16 mouse cellular contexts compared by ENCODE assay signal in the genomic region with DNA sequence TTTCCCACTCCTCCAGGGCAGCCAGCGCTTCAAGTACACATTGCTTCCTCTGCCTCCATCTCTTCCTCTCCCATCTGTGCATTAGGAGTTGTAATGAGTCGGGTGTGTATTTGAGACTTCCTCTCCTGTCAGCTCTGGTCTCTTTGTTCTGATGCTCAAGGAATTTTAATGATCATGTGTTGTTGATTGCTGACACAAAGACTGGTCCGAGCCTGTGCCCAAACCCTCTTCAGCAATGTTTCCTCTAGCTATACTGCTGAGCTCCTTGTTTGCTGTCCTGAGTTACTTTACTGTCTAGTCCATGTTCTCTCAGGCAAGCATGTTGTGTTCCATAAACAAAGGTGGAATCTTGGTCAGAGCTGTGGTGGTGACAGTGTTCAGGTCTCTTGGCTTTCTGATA.
DNase-seq lines count a peak whose midpoint lies in the region; ATAC-seq and TF ChIP-seq lines count a peak whose summit lies in the region.
"Had no signal": no experiment of that assay in that cellular context is flagged by ENCODE, and none has a peak within 500 bp of the region (broad histone marks: within the 10 kb centered on the region; RNA-seq: fewer than 3 reads in every experiment).

No protein-coding gene starts in this region.

- no peaks in the 10 kb centered on the region for H3K27me3 ChIP-seq in heart, embryonic 13.5 days (replicated peaks)
- no peaks in the 10 kb centered on the region for H3K27me3 ChIP-seq in heart, embryonic 12.5 days (replicated peaks)
- no peaks in the 10 kb centered on the region for H3K27me3 ChIP-seq in forebrain, embryonic 15.5 days
- no peaks in the 10 kb centered on the region for H3K27me3 ChIP-seq in midbrain, embryonic 13.5 days
- no peaks in the 10 kb centered on the region for H3K27me3 ChIP-seq in liver, postnatal 0 days (ENCODE audit: insufficient read depth, low read length)
- H3K27me3 ChIP-seq: megakaryocyte, embryonic 14.5 days; Patski had no signal

- TF ChIP-seq EP300 in liver, postnatal 0 days (IDR thresholded peaks at IDR 0.05; ENCODE audit: low read depth): no peak

- peaks cover 14% of the 10 kb centered on the region for H3K36me3 ChIP-seq in heart, embryonic 13.5 days
- peaks cover 5% of the 10 kb centered on the region for H3K36me3 ChIP-seq in heart, embryonic 12.5 days
- no peaks in the 10 kb centered on the region for H3K36me3 ChIP-seq in forebrain, embryonic 15.5 days
- H3K36me3 ChIP-seq in midbrain, embryonic 13.5 days: no peaks in the 10 kb centered on the region
- H3K36me3 ChIP-seq in liver, postnatal 0 days (replicated peaks; ENCODE audit: insufficient read depth, low read length): no peaks in the 10 kb centered on the region

- H3K9ac ChIP-seq in heart, embryonic 13.5 days: no peak overlapping the region
- H3K9ac ChIP-seq in heart, embryonic 12.5 days: no peak overlapping the region
- H3K9ac ChIP-seq in forebrain, embryonic 15.5 days (replicated peaks): no peak overlapping the region
- H3K9ac ChIP-seq in midbrain, embryonic 13.5 days (replicated peaks): no peak overlapping the region
- H3K9ac ChIP-seq in liver, postnatal 0 days (replicated peaks): no peak overlapping the region

- no peak for DNase-seq in MN1 (ENCODE audit: low spot score)
- DNase-seq in thymus, postnatal 4 days: no peak
- DNase-seq in liver, postnatal 0 days: no peak
- DNase-seq: cerebellum, adult 8-10 months; gastrocnemius, postnatal 25 days; heart, postnatal 14 days; kidney, adult 9 months; thymus, adult 18-20 months had no signal

- peaks cover 33% of the 10 kb centered on the region for H3K4me1 ChIP-seq in heart, embryonic 13.5 days
- H3K4me1 ChIP-seq in heart, embryonic 12.5 days (replicated peaks): peaks cover 33% of the 10 kb centered on the region
- peaks cover 22% of the 10 kb centered on the region for H3K4me1 ChIP-seq in bone marrow macrophage, adult 2 months (ENCODE audit: control insufficient read depth, insufficient read depth, low read length)
- H3K4me1 ChIP-seq in forebrain, embryonic 15.5 days: peaks cover 12% of the 10 kb centered on the region
- H3K4me1 ChIP-seq in midbrain, embryonic 13.5 days (replicated peaks): peaks cover 26% of the 10 kb centered on the region
- H3K4me1 ChIP-seq in liver, postnatal 0 days (ENCODE audit: insufficient read depth): 0 out of 2 replicates have a peak, but pooled peaks cover 7% of the 10 kb centered on the region

- H3K4me3 ChIP-seq in heart, embryonic 13.5 days: no peak overlapping the region
- H3K4me3 ChIP-seq in heart, embryonic 12.5 days: no peak overlapping the region
- no peak overlapping the region for H3K4me3 ChIP-seq in bone marrow macrophage, adult 2 months (ENCODE audit: insufficient read depth, low read length)
- no peak overlapping the region for H3K4me3 ChIP-seq in forebrain, embryonic 15.5 days
- no peak overlapping the region for H3K4me3 ChIP-seq in midbrain, embryonic 13.5 days (replicated peaks)
- no peak overlapping the region for H3K4me3 ChIP-seq in liver, postnatal 0 days (ENCODE audit: low read depth, low read length)
- H3K4me3 ChIP-seq: megakaryocyte, embryonic 14.5 days had no signal

- no peak for TF ChIP-seq POLR2A in bone marrow macrophage, adult 2 months (IDR thresholded peaks at IDR 0.05; ENCODE audit: borderline replicate concordance, low read depth, low read length)

- WGBS in heart, embryonic 13.5 days: 28% methylated on average over 3 of the region's 3 CpGs
- WGBS in heart, embryonic 12.5 days: 31% methylated on average over 3 of the region's 3 CpGs
- 8% methylated on average over 3 of the region's 3 CpGs for WGBS in forebrain, embryonic 15.5 days
- 33% methylated on average over 3 of the region's 3 CpGs for WGBS in midbrain, embryonic 13.5 days
- 56% methylated on average over 3 of the region's 3 CpGs for WGBS in liver, postnatal 0 days (ENCODE audit: insufficient replicate concordance)

- TF ChIP-seq CTCF in bone marrow macrophage, adult 2 months (IDR thresholded peaks at IDR 0.05; ENCODE audit: low read depth, low read length): no peak
- no peak for TF ChIP-seq CTCF in liver, postnatal 0 days (IDR thresholded peaks at IDR 0.05; ENCODE audit: low read depth)

- no peak for ATAC-seq in heart, embryonic 13.5 days (ENCODE audit: extremely low read depth, insufficient number of reproducible peaks, low FRiP score, low TSS enrichment)
- ATAC-seq in heart, embryonic 12.5 days (ENCODE audit: insufficient number of reproducible peaks, low FRiP score): no peak
- ATAC-seq in forebrain, embryonic 15.5 days (replicated peaks): peak; percentile 55; the same call in 1 of the 2 replicates
- ATAC-seq in midbrain, embryonic 13.5 days: peak; percentile 45
- no peak for ATAC-seq in liver, postnatal 0 days
- ATAC-seq: Patski had no signal

- H3K9me3 ChIP-seq in heart, embryonic 13.5 days: no peaks in the 10 kb centered on the region
- no peaks in the 10 kb centered on the region for H3K9me3 ChIP-seq in heart, embryonic 12.5 days (replicated peaks)
- no peaks in the 10 kb centered on the region for H3K9me3 ChIP-seq in forebrain, embryonic 15.5 days
- H3K9me3 ChIP-seq in midbrain, embryonic 13.5 days: no peaks in the 10 kb centered on the region
- H3K9me3 ChIP-seq in liver, postnatal 0 days (ENCODE audit: low read length): no peaks in the 10 kb centered on the region
- H3K9me3 ChIP-seq: megakaryocyte, embryonic 14.5 days had no signal

- H3K4me2 ChIP-seq in heart, embryonic 13.5 days: no peak overlapping the region
- H3K4me2 ChIP-seq in heart, embryonic 12.5 days: no peak overlapping the region
- no peak overlapping the region for H3K4me2 ChIP-seq in forebrain, embryonic 15.5 days (replicated peaks)
- no peak overlapping the region for H3K4me2 ChIP-seq in midbrain, embryonic 13.5 days (replicated peaks)
- H3K4me2 ChIP-seq in liver, postnatal 0 days (ENCODE audit: low read depth, low read length): no peak overlapping the region
- H3K4me2 ChIP-seq: liver, embryonic 11.5 days had no signal

- H3K27ac ChIP-seq in heart, embryonic 13.5 days (replicated peaks): 0 out of 2 replicates have a peak overlapping the region, but pooled peaks have one; percentile 15
- no peak overlapping the region; the same call in 1 of the 2 replicates for H3K27ac ChIP-seq in heart, embryonic 12.5 days (ENCODE audit: poor library complexity, severe bottlenecking)
- H3K27ac ChIP-seq in bone marrow macrophage, adult 2 months (ENCODE audit: insufficient read depth, low read depth, low read length): peak overlapping the region; percentile 48
- H3K27ac ChIP-seq in forebrain, embryonic 15.5 days (replicated peaks): peak overlapping the region; percentile 17; the same call in 1 of the 2 replicates
- H3K27ac ChIP-seq in midbrain, embryonic 13.5 days: no peak overlapping the region
- no peak overlapping the region for H3K27ac ChIP-seq in liver, postnatal 0 days (ENCODE audit: low read depth)

Comparison
In these comparisons a context has a peak if more than half of its experiments do, and no peak if none do; other contexts are left out.
1. H3K27ac ChIP-seq: peak in heart, embryonic 13.5 days (single experiment), bone marrow macrophage, adult 2 months (single experiment) and forebrain, embryonic 15.5 days (single experiment); none in heart, embryonic 12.5 days (single experiment), midbrain, embryonic 13.5 days (single experiment) and liver, postnatal 0 days (single experiment).
2. ATAC-seq: peak in forebrain, embryonic 15.5 days (single experiment) and midbrain, embryonic 13.5 days (single experiment); none in heart, embryonic 13.5 days (single experiment), heart, embryonic 12.5 days (single experiment) and liver, postnatal 0 days (single experiment).